Comparison of ENCODE assay signal across 20 mouse cellular contexts in genomic region chr10:111554651-111555050, GRCm38 (mm10).
"Had no signal": no experiment of that assay in that cellular context is flagged by ENCODE, and none has a peak within 500 bp of the region (broad histone marks: within the 10 kb centered on the region; RNA-seq: fewer than 3 reads in every experiment).

No protein-coding gene starts in this region.

- H3K4me3 ChIP-seq: intestine, embryonic 15.5 days; layer of hippocampus, adult 2 months; limb, embryonic 10.5 days; limb, embryonic 13.5 days; liver, embryonic 13.5 days; midbrain, embryonic 12.5 days; midbrain, embryonic 15.5 days; neural tube, embryonic 12.5 days; neural tube, embryonic 15.5 days; stomach, embryonic 15.5 days had no signal

- H3K9me3 ChIP-seq: intestine, embryonic 15.5 days; limb, embryonic 10.5 days; limb, embryonic 13.5 days; liver, embryonic 13.5 days; midbrain, embryonic 12.5 days; midbrain, embryonic 15.5 days; neural tube, embryonic 12.5 days; neural tube, embryonic 15.5 days; stomach, embryonic 15.5 days had no signal

- H3K36me3 ChIP-seq: intestine, embryonic 15.5 days; limb, embryonic 10.5 days; limb, embryonic 13.5 days; liver, embryonic 13.5 days; midbrain, embryonic 12.5 days; midbrain, embryonic 15.5 days; neural tube, embryonic 12.5 days; neural tube, embryonic 15.5 days; stomach, embryonic 15.5 days had no signal

- DNase-seq: kidney, adult 11 months; kidney, adult 9 months; kidney, postnatal 25 days; layer of hippocampus, adult 9-11 months; liver, embryonic 13.5 days; lung, embryonic 14.5 days; retina, postnatal 1 day; right cerebral cortex, postnatal 25 days; thymus, postnatal 25 days had no signal

- ATAC-seq: intestine, embryonic 15.5 days; midbrain, embryonic 15.5 days had no signal

- H3K27me3 ChIP-seq: intestine, embryonic 15.5 days; limb, embryonic 13.5 days; liver, embryonic 13.5 days; midbrain, embryonic 12.5 days; midbrain, embryonic 15.5 days; neural tube, embryonic 12.5 days; neural tube, embryonic 15.5 days; stomach, embryonic 15.5 days had no signal

- H3K4me2 ChIP-seq: intestine, embryonic 15.5 days; limb, embryonic 13.5 days; liver, embryonic 13.5 days; midbrain, embryonic 12.5 days; midbrain, embryonic 15.5 days; neural tube, embryonic 12.5 days; neural tube, embryonic 15.5 days; stomach, embryonic 15.5 days had no signal

- H3K27ac ChIP-seq: intestine, embryonic 15.5 days; kidney, postnatal 0 days; layer of hippocampus, adult 2 months; limb, embryonic 10.5 days; liver, embryonic 13.5 days; macrophage; midbrain, embryonic 12.5 days; midbrain, embryonic 15.5 days; neural tube, embryonic 12.5 days; neural tube, embryonic 15.5 days; stomach, embryonic 15.5 days had no signal

- H3K9ac ChIP-seq: intestine, embryonic 15.5 days; limb, embryonic 13.5 days; liver, embryonic 13.5 days; lung, embryonic 14.5 days; midbrain, embryonic 12.5 days; midbrain, embryonic 15.5 days; neural tube, embryonic 12.5 days; neural tube, embryonic 15.5 days; stomach, embryonic 15.5 days had no signal
